Mouse (Mus musculus): Measurements from ENCODE around the gene Magee2.
"Not testable (repeated sequence)": the region's sequence is repeated elsewhere in the genome, so short reads cannot be mapped to it uniquely, and the experiment has no call there.

The Magee2 gene

DNA sequence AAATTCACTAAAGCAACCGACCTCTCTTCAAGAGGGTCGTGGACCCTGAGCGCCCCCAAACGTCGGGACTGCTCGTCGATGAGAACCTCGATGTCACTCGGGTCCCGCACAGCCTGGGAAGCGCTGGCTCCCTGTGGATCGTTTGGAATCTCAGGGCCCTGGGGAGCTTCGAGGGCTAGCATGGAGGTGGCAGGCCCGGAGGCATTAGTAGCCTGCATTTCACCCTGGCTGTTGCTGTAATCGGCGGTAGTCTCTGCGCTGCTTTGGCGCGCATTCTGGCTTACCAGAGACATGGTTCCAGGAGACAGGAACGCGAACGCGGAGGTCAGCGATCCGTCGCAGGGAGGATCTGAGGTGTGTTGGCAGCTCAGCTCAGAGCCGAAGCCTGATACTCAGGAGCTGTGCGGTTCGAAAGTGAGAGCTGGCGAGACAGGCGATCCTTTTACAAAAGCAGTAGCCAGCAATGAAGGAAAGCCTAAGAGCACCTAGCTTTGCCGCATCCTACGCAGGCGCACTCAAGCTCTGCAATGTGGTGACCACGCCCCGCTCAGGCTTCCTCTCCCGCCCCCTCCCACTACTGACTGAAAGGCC is at the start of gene Magee2:
Gene Magee2 (minus strand): TSS at position 517 of the 591 bp plus-strand sequence.
- DNase-seq (ENCODE audit: low spot score in 2 of 2): peak; percentile 5 to 7

DNA sequence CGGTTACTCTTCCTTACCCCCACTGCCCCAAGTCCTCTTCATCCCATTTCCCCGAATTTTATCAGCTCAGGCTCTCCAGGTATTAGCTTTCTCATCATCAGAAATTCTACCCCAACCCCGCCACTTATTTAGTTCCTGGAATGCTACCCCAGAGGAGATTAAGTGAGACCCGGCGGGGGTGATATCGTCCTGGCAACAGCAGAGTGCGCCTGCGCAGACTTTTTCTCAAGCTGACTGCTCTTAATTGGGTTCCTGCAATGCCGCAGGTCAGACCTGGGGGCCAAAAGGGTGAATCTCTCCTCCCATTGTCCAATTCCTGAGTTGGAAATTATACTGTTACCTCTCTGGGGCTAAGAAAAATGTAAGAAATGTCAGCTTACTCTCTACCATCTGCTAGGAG is 3.5 kb downstream of the Magee2 start:
- DNase-seq (ENCODE audit: low spot score in 2 of 2): no peak

DNA sequence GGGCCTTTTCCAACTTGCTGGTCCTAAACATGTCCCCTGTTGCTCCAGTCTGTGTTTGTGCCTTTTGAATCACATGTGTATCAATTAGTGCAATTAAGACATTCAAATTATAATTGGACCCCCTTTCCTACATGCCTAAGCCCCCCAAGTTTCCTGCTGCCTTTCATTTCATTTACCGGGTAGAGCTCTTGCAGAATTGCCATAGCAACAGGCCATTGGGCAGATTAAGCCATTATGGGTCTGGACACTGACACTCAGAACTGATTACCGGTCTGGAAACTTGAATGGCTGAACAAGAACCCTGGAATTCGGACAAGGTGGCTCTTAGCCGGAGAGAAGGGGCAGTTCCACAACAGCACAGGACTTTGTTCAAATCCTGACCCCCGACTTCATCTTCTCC is 39.5 kb downstream of the Magee2 start:
- DNase-seq (ENCODE audit: low spot score in 2 of 2): not testable (repeated sequence)

DNA sequence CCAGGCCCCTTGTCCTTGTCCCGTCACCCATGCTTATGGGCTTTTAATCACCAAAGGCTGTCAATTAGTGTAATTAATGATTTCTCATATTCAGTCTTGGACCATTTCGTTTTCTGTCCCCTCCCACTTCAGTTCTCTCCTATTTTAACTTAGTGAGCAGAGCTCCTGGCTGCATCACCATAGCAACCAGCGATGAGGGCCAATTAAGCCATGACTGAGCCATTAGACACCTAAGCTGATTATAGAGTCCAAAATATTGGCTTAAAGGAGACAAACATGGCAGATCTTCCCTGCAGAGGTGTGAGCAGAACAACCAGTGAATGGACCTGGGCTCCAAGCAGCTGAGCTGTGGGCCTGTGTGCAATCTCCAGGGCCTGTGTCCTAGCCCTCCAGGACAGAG is 40.1 kb downstream of the Magee2 start:
- not testable (repeated sequence) for DNase-seq (ENCODE audit: low spot score in 2 of 2)

DNA sequence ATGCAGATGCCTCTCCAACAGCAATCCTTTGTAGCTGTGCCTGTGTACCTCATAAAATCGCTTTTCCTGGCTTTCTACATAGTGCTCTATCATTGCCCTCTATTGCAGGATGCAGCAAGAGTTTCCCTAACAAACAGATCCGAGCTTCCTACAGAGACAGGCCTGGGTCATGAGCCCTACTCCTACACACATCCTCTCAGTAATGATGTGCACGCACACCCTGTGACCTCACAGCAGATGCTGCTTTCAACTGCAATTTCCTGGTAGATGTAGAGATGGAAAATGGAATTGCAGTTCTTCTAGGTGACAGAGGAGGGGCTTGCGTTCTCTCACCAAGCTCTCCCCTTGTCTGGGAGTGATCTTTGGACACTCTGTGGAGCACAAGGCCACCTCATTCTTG is 43.4 kb downstream of the Magee2 start:
- not testable (repeated sequence) for DNase-seq (ENCODE audit: low spot score in 2 of 2)
